Comparison of ENCODE assay signal across 8 mouse cellular contexts in the genomic region with DNA sequence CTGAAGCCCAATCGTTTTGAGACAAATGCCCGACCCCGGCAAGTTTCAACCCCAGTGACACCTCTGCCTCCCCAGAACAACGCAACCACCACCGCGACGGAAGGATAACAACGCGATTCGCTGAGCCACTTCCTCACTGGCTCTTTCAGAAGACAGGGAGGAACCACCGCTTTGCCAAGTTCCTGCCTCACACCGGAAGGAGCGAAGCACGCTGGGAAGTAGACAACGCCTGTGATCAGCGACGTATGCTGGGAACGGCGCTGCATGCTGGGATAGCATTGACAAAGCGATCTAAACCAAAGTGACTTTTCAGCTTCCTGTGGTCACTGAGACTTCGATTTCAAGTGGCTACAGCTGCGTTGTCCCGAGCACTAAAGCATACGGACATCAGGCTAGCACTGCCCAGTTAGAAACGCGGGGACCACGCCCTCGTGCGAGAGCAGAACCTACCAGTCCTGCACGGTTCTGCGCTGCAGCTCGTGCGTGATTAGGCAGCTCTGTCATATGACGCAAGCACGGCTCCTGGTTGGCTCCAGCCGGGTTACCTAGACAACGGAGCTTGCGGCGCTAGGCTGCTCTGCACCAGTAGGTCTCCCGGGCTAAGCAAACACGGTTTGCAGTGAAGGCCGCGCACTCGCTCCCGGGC. TPM values are rescaled to one million over a fixed set of nuclear protein-coding genes. Genes with fewer than 3 reads are reported as not detected.
DNase-seq lines count a peak whose midpoint lies in the region; ATAC-seq and TF ChIP-seq lines count a peak whose summit lies in the region.

A gene (plus strand): TSS at position 195 of the 646 bp plus-strand sequence.

- CTCF ChIA-PET in Patski (lab: Charles Lee) = interaction anchor here (1.5 kb wide), 1 partner anchor 27 kb away, joined by 3 read pairs; no protein-coding TSS in a partner anchor

- WGBS in hindbrain, embryonic 13.5 days = under 1% methylated on average over 45 of the region's 45 CpGs

- H3K9ac ChIP-seq in hindbrain, embryonic 13.5 days = peak within 1 kb of the TSS; percentile 91

- in situ Hi-C loops in Patski (cut with MboI; ENCODE audit: low pct_unique_long_range_greater_than_20kb) = no loop called here

- peak within 1 kb of the TSS; percentile 88 for H3K4me3 ChIP-seq in hindbrain, embryonic 13.5 days

- POLR2A ChIA-PET in Patski (lab: Charles Lee) = interaction anchor here (0.8 to 1.0 kb wide), 2 partner anchors 29 to 701 kb away, joined by 3 read pairs; no protein-coding TSS in a partner anchor

- DNase-seq in Patski (ENCODE audit: low read depth, low spot score) = peak; percentile 83
- DNase-seq in cerebellum, postnatal 14 days = peak; percentile 93 to 94
- peak; percentile 92 to 94 for DNase-seq in frontal cortex, postnatal 14 days (ENCODE audit: low spot score in 2 of 2)
- peak; percentile 80 to 93 for DNase-seq in layer of hippocampus, postnatal 25 days (ENCODE audit: extremely low spot score in 1 of 2, low spot score in 1 of 2)
- DNase-seq in lung, postnatal 25 days (ENCODE audit: low spot score) = peak; percentile 96
- peak; percentile 96 for DNase-seq in retina, embryonic 14.5 days (ENCODE audit: low spot score)
- peak; percentile 87 for DNase-seq in thymus, postnatal 4 days

- H3K4me1 ChIP-seq in hindbrain, embryonic 13.5 days (replicated peaks) = peaks cover 33% of the 10 kb centered on the region

- H3K4me2 ChIP-seq in hindbrain, embryonic 13.5 days = peak within 1 kb of the TSS; percentile 64

- no peaks in the 10 kb centered on the region for H3K27me3 ChIP-seq in Patski
- H3K27me3 ChIP-seq in hindbrain, embryonic 13.5 days = peaks cover 16% of the 10 kb centered on the region; the same call in 1 of the 2 replicates

- peak within 1 kb of the TSS; percentile 99 for H3K27ac ChIP-seq in hindbrain, embryonic 13.5 days

- peak; percentile 99 for ATAC-seq in Patski
- peak; percentile 100 for ATAC-seq in hindbrain, embryonic 13.5 days (ENCODE audit: low FRiP score)

- H3K9me3 ChIP-seq in hindbrain, embryonic 13.5 days = no peaks in the 10 kb centered on the region

- peaks cover 19% of the 10 kb centered on the region for H3K36me3 ChIP-seq in hindbrain, embryonic 13.5 days

- no peak for TF ChIP-seq CTCF in Patski (IDR thresholded peaks at IDR 0.05)

RNA-seq across cellular contexts. Expression of the gene that starts here (rescaled TPM):
- 37.7 TPM for polyA plus RNA-seq in Patski (2021)
- polyA plus RNA-seq in hindbrain, embryonic 13.5 days (2015; fragmentation: Nextera tagmentation; extraction: Ambion mirVana) = 58.9 TPM in 2 replicates
- 10 to 100 TPM; 40.8 to 49.5 TPM for total RNA-seq in layer of hippocampus, postnatal 25 days (2021)

Comparison
In these comparisons a context has a peak if more than half of its experiments do, and no peak if none do; other contexts are left out.
1. Peak in every context shown above with its lines: DNase-seq, ATAC-seq, H3K4me3 ChIP-seq and H3K27ac ChIP-seq.